Mouse (Mus musculus) layer of hippocampus, postnatal 25 days (tissue): ENCODE results near the gene Tmem231. TPM values are rescaled to one million over a fixed set of nuclear protein-coding genes. Genes with fewer than 3 reads are reported as not detected.

Experiments used
- DNase-seq, 2 experiments: peaks; one replicate each; pipeline ENCODE4 v3.0.0; 2022; ENCODE audit warnings: mixed read lengths in 2 of 2, low spot score in 1 of 2; ENCODE audit errors: extremely low spot score in 1 of 2
- total RNA-seq, 2 experiments: library from RNA; stranded (reverse); gene quantifications; 2 replicates each; pipeline ENCODE4 v1.2.3; 2021

Tmem231 gene
- total RNA-seq, 2 experiments from 2014 or later: 11.2 to 11.5 TPM

GRCm38 (mm10) chr8:111865857-111866256 is 67.8 kb downstream of the Tmem231 start:
- no peak for DNase-seq

- DNase-seq: no peak
Measured at GRCm38 (mm10) chr8:111865130-111865852, 68.4 kb downstream of the Tmem231 start.

GRCm38 (mm10) chr8:111864648-111865047 is 69.0 kb downstream of the Tmem231 start:
- no peak for DNase-seq

GRCm38 (mm10) chr8:111863280-111863679 is 70.4 kb downstream of the Tmem231 start:
- DNase-seq: no peak

Other genes starting within 250 kb of the Tmem231 start
- not detected for gene Ctrb1, start 242.9 kb downstream of the Tmem231 start, total RNA-seq
- 10 to 100 TPM; 66.2 to 66.8 TPM for gene Bcar1, start 190.1 kb downstream of the Tmem231 start, total RNA-seq
- gene Cfdp1, start 79.6 kb downstream of the Tmem231 start, total RNA-seq: 10 to 100 TPM; 77.6 to 81.2 TPM
- 1 to 10 TPM; 4.1 to 4.3 TPM for gene Tmem170, start 57.1 kb downstream of the Tmem231 start, total RNA-seq
- gene Chst5, start 23.4 kb downstream of the Tmem231 start, total RNA-seq: under 1 TPM; 0.70 to 0.71 TPM
- gene Gabarapl2, start 6.8 kb upstream of the Tmem231 start, total RNA-seq: 100 to 1,000 TPM; 196 to 239 TPM
- gene Adat1, start 58.4 kb upstream of the Tmem231 start, total RNA-seq: 1 to 10 TPM; 5.0 to 6.9 TPM
- 10 to 100 TPM; 77.2 to 82.6 TPM for gene Kars, start 77.4 kb upstream of the Tmem231 start, total RNA-seq
- gene Terf2ip, start 77.5 kb upstream of the Tmem231 start, total RNA-seq: 10 to 100 TPM; 35.5 to 40.0 TPM
- not detected for gene Gm6793, start 81.2 kb upstream of the Tmem231 start, total RNA-seq